Mouse (Mus musculus) MEL-GATA-1-ER (cell line): ENCODE data around the gene Zdhhc22.

Experiments
- DNase-seq: peaks from one replicate; pipeline ENCODE4 v3.0.0-alpha.2; 2012; ENCODE audit warnings: low read depth; ENCODE audit errors: extremely low read depth

Gene Zdhhc22

DNA sequence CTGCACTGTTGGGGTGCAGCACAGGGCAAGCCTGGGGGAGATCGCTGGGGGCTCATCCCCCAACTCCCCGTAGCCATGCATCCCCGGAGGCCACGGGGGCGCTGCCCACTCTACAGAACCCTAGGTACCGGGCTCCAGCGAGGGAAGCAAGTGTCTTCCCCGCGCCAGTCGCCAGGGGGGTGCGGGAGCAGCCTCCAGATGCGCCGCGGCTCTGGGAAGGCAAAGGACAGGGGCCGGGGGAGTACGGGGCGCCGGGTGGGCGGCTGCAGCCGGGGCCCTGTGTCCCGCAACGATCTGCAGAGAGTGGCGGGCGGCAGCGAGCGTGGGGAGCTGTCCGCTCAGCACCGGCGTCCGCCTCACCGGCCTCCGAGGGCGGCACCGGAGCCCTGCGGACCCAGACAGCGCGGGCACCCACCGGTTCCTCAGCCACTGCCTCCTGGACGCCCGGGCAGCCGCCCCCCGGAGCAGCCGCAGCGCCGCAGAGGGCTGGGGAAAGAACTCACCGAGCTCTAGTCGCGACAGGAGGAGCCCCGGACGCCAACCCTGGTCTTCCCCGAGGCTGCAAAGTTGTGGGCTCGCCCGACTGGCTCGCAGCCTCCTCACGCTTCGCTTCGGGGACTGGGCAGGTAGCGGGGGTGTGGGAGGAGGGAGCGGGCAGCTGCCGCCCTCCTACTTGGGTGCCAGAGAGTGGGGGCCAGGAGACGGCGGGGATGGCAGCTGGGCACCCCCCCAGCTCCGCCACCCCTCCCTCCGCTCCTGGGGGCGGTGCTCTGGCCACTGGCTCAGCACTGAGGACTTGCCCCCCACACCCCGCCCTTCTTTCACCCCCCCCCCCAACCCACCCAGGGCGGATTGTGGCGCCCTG, at the start of gene Zdhhc22:
Gene Zdhhc22, minus strand, starts transcription at position 541 of the 865 bp plus-strand sequence.
- no peak for DNase-seq

DNA sequence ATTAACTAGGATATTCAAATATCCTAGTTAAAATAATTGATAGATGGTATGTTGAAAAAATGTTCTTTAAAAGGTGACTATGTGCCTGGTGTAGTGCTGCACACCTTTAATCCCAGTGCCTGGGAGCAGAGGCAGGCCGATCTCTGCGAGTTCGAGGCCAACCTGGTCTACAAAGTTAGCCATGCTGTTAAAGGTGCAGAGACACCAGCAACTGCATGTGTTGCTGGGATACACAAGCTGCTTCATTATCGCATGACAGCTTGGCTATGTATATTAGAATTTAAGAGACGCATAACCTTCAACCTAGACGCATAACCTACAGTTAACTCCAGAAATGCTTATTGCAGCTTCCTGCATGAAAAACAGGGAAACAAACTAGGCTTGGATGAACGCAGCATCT, 46.4 kb upstream of the Zdhhc22 start:
- DNase-seq: no peak

DNA sequence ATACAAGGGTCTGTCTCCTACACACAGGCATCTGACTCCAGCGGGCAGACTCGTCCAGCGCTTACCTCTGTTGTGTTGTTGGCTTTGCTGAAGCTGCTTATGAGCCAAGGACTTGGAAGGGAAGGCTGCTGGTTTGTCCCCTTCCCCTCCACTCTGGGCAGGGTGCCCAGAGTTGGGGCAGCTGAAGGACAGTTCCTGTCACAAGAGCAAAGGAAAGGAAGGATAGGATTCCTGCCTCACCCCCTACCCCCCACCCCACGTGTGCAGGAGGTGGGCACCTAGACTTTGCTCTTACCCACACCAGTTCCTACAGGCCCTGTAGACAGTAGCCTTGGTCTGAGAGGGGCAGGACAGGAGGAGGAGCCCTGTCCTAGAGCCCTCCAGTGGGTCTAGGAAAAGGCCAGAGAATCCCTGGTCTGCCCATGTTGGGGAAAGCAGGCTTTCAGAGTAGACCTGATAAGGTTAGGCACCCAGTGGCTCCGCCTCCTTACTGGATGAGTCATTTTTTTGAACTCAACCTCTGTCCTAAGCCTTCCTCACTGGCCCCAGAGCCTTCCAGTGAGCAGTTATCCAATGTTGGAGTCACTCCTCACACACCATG, 41.0 kb upstream of the Zdhhc22 start:
- no peak for DNase-seq

DNA sequence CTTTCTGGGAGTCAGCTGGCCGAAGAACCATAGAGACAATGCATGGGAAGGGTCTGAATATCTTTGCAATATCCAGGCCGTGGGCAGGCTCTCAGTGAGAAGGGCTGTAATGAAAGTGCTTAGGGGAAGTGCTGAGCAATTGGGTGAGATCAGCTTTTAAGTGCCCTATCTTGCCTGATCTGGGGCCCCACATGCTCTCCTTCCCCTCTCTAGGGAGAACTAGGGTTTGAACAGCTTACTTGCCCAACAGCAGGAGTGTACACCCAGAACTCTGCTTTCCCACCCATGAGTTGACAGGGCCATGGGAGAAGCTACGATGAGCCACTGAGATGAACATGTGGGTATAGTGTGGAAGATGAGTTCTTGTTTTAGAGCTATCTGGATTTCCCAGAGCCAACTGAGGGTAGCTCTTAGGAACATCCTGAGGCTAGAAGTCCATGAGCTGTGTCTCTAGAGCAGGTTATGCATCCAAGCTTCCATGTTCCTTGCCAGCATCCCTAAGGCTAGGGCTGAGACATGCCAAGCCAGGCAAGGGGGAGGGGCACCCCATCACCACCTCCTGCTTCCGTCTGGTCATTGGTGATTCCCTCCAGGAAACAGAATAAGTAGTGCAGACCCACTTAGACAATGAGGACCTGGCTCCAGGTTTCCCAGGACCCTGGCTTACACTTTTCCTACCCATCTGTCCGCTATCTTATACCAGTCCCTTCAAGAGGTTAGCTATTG, 39.2 kb upstream of the Zdhhc22 start:
- DNase-seq: peak; percentile 14

DNA sequence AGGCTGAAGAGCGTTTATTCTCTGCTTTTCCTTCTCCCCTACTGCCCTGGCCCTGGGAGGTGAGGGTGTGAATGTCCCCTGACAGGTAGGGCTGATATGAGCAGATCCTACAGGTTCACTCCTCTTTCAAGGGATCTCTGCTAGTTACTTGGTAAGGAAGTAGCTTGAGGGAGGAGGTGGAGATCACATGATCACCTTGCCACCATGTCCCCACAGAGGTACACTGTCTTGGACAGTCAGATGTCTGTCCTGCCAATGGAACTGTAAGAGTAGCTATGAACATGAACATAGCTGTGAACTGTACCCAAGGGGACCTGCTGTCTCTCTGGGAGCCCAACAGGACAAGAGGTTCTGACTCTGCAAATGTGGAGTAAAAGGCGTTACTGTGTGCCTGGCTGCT, 37.8 kb upstream of the Zdhhc22 start:
- DNase-seq: no peak

DNA sequence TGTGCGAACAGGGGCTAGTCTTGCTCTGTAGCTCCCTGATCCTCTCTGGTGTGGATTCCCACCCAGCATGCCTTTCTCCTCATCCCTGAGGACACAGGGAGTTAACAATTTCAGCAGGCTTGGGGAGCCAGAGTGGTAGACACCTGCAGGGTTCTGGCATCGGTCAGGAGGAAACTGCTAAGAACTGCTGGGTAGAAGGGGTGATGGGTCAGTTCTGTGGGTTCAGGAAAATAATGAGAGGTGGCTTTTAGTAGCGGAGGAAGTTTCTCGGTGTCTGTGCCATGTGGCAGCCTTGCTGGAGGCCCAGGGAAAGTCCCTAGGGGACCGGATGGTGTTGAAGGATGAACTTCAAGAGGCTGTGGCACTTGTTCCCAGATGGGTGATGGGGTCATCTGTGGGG, 37.2 kb upstream of the Zdhhc22 start:
- no peak for DNase-seq

DNA sequence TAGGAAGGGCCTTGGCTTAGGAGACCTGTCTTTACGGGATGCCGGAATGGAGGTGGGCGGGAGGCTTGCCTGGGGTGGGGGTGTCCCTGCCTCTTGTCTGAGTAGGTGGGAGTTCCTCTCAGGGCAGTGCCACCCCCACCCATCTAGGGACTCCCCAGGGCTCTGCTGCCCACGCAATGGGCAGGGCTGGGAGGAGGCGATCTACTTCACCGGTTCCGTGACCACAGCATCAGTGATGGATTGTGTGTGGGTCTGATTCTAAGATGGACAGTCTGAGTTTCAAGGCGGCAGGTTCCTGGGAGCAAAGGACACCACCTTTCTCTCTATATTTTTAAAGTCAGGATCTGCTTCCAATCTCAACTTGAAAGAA, 36.6 kb upstream of the Zdhhc22 start:
- DNase-seq: no peak

DNA sequence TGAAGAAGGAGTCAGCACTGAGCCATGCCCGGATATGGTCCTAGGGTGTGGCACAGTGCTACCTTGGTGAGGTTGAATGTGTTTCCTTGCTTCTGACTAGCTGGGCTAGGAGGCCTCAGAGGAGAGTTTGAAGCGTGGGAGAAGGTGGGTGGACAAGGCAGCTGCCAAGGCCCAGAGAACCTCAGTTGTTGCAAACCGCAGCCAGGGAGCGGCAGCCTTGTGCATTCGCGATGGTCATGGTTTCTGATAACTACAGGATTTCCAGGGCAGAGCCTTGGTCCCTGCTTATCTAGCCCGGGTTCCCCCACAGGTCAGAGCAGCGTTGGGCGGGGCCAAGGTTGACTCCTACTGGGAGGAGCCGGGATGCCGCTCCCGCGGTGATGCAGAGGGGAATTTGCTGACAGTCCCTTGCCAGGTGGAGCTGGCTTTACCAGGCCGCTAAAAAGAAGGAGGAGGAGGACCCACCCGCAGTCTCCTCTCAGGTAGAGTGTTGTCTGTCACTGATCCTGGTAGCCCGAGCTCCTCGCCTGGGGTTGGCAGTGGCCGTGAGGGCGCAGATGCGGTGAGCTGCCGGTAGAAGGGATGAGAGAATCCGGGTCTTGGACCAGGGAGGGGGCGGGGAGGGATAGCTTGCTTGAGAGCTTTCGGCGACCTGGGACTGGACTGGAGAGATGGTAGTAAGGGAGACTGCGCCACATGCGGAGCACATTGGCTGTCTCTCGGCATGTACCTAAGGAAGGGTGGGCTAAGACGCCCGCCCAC, 36.1 kb upstream of the Zdhhc22 start:
- DNase-seq: peak; percentile 20

DNA sequence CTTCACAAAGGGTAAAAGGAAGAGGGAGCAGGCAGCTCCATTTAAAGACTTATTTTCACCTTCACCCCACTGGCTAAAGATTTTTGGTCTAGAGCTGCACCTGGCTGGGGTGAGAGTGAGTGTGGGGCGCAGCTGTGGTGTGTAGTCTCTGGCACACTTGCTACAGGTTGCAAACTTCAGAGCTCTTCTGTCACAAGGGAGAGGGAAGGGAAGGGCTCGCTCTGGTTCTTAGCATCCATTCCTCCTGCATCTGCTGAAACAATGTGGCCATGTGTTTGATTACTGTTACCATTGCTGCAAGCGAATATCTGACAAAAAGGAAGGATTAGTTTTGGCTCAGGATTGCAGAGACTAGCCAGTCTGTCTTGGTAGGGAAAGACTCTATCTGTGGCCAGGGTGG, 33.2 kb upstream of the Zdhhc22 start:
- no peak for DNase-seq

DNA sequence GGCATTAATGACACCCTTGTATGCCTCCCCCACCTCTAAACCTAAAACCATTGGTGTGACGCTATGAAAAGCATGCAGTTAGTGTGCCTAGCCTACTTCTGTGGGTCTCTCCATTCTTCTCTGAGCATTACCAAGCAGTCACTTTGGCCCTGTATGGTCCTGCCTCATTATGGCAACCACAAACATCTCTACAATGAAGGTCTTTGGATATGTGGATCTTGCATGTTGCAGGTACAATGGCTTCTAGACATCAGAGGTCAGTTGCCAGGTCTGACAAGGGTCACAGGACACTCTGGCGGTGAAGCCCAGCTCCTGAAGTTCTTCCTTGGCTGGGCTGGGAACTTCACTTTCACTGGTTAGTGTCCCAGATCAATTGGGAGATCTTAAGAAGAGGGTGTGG, 31.8 kb upstream of the Zdhhc22 start:
- no peak for DNase-seq

DNA sequence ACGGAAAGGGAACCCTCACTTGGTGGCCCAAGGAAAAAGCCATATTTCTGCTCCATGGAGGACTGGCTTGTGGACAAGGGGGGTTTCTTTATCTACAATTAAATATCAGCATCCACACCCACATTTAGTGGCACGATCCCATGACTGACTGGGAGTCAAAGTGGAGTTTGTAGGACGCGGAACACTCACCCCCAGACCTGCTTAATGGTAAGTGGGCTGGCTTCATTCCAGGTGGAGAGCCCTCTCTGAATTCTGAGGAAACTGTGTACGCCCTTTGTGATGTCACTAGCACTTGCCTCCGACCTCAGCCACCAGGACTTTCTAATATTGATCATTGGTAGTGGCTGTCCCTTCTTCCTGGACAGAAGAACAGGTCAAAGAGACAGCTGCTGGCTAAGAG, 30.8 kb upstream of the Zdhhc22 start, which contains the start of gene Tmem63c:
Gene Tmem63c, plus strand, starts transcription at position 301 of the 400 bp plus-strand sequence.
- no peak for DNase-seq

DNA sequence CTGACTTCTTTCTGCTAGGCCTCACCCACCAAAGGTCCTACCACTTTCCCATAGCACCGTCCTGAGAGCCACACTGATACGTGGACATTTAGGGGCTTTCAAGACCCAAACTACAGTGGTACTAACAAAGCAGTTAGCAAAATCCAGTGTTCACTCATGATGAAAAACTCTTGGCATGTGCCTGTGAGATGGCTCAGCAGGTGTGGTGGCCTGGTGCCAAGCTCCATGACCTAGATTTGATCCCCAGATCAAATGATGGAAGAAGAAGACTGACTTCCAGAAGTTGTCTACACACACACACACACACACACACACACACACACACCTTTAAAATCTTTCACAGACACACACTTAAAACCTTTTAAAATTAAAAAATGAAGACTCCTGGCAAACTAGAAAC, 28.5 kb upstream of the Zdhhc22 start:
- no peak for DNase-seq

DNA sequence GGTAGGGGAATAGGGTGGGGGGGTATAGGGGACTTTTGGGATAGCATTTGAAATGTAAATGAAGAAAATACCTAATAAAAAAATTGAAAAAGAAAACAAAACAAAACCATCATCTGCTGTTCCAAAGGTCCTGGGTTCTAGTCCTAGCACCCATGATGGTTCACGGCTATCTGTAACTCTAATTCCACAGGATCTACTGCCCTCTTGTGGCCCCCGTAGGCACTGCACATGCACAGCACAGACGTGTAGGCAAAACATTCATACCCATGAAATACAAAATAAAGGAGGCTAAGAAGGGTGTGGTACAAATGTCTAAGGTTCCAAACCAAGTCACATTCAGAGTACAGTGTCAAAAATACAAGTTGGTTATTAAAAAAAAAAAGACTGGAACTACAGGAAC, 26.8 kb upstream of the Zdhhc22 start:
- no peak for DNase-seq

DNA sequence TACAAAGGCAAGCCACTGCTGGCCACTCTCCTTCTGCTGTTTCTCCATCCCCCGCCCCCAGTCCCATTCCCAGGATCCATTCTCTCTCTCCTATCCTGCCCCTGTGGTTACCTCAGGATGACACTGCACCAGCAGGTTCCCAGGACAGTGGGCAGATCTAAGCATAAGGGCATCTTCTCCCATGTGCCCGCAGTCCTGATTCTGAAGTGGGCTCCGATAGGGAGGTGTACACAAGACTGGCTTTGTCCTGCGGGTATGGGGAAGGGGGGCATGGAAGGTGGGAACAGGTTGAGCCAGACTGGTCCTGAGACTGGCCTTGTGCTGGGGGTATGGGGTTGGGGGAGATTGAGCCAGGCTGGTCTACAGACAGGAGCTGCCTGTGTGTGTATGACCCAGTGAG, 14.4 kb upstream of the Zdhhc22 start:
- no peak for DNase-seq

DNA sequence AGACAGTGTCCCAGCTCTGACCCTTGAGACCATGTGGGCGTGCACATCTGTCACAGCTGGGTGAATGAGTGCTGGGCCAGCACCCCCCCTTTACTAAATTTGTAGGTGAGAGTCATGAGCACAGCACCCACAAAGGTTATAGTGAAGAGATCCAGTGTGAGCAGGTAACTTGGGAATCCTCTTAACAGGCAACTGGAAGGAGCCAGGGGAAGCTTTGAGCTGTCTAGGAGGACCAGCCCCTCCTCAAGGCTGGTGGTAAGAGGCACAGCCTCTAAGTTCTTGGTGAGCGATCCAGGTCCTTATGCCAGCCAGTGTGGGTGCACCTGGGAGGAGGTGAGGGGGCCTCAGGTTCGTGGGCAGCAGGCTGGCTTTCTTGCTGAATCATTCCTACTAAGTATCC, 13.4 kb upstream of the Zdhhc22 start:
- no peak for DNase-seq

DNA sequence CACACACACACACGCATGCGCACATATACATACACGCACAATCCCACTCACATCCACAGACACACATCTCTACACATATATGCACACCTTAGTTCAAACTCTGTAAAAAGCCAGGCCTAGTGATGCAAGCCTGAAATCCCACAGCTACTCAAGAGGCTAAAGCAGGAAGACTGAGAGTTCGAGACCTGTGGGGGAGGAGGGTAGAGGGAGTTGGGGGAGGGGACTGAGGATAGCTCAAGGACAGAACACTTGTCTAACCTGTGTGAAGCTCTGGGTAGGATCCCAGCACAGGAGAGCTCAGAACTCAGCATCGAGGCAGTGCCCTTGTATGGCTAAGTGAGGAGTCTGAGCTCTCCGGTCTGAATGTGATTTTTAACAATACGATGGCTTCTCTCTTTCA, 12.6 kb upstream of the Zdhhc22 start:
- no peak for DNase-seq

DNA sequence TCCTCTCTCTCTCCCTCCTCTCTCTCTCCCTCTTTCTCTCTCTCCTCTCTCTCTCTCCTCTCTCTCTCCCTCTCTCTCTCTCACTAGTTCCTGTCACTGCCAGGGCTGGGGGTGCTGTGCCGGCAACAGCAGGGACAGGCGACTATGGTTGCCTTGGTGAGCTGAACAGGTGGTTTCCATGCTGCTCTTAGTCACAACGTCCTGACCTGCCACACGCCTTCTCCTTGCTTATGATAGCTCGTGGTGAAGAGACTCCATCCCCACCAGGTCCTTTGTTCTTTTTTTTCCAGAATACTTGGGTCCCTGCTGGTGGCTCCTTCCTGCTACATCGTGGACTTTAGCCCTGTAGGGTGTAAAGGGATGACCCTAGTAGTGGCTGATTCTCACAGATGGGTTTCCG, 12.0 kb upstream of the Zdhhc22 start:
- DNase-seq: no peak

DNA sequence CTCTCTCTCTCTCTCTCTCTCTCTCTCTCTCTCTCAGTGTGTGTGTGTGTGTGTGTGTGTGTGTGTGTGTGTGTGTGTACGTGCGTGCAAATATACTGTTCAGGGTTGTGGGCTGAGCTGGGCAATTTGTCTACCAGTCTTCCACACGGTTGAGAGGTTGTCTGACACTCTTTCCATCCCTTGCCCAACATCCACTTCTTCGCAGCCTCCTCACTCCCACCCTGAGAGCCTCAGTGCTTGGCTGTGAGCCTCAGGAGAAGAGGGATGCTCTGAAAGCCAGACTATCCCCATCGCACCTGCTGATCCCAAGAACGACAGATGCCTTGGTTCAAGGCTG, 10.6 kb upstream of the Zdhhc22 start:
- no peak for DNase-seq

DNA sequence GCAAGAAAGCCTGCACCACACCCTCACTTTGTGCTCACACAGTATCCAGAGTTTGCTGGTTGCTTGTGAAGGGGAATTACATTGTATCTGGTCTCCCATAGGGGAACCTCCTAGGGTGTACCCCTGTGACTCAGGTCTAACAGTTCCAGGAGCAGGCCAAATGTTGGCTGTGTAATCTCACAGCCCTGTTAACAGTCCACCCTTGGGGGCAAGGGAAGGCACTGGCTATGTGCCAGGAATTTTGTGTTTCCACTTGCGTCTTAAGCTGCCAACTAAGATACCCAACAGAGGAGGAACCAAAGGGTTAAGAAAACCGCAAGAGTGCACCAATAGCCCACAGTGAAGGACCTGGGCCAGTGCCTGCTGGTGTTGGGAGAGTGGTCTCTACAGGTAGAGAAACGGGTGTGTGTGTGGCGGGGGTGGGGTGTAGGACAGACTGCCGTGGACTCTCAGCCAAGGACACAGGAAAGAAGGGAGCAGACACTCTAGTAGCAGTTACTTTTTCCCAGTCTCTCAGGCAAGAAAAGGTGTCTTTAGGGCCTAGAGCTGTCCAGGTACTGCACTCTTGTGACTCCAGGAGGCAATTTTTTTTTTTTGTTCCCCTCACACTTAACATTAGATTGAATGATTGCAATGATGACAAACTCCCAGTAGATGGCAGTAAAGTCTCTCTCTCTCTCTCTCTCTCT, 10.1 kb upstream of the Zdhhc22 start:
- DNase-seq: peak; percentile 52

DNA sequence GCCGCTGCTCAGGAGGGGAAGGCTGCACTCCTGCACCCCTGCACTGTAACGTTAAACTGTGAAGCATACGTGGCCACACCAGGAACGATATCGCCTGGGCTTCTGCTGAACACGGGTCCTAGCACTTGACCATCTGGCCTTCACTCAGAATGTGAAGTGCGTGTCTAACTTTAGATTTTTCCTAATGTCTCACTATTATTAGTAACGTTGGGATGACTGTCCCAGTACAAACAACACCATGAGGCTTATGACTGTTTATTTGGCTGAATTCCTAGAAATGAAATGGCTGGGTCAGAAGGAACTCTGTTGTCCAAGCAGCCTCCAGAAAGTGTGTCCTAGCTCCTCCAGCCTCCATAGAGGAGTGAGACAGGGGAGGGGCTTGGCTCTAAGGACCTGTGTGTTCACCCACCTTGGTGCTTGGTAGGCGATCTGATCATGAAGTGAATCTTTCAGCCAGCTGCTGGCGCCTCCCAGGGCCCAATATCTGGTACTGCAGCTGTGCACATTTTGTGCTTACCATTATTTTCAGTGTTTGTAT, 9.1 kb upstream of the Zdhhc22 start:
- DNase-seq: no peak

DNA sequence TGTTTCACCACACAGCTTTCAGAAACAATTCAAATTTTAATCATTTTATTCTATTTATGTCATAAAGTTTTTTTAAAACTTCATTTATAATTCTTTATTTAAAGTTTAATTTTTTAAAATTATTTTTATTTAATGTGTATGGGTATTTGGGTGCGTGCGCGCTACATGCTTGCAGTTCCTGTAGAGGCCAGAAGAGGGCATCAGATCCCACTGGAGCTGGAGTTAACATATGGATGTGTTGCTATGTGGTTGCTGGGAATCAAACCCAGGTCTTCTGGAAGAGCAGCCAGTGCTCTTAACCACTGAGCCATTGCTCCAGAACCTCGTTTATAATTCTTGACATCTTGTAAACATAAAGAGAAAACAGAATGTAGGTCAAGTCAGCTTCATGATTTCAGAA, 8.5 kb upstream of the Zdhhc22 start:
- no peak for DNase-seq
